Mouse (Mus musculus): Measurements from ENCODE around the gene Gm5737. TPM values are rescaled to one million over a fixed set of nuclear protein-coding genes. Genes with fewer than 3 reads are reported as not detected.

Gm5737 gene
- total RNA-seq (2012; rRNA removed) (not detected in 2 replicates), polyA plus RNA-seq (2012; ENCODE audit: insufficient read depth in 1 of 2, insufficient read length in 2 of 2, low read depth in 1 of 2, low replicate concordance in 2 of 2, missing spikeins in 1 of 2) (not detected)

GRCm38 (mm10) chr7:120811834-120812415 lies at the start of gene Gm5737:
TSS of gene Gm5737 (plus strand) at chr7:120812365.
- H3K79me2 ChIP-seq (ENCODE audit: control insufficient read depth, insufficient read depth, low read length, poor library complexity): no peaks in the 10 kb centered on the region
- H3K4me1 ChIP-seq (ENCODE audit: control insufficient read depth in 1 of 2, insufficient read depth in 2 of 2, low read length in 2 of 2): no peaks in the 10 kb centered on the region
- no peaks in the 10 kb centered on the region for H3K9me3 ChIP-seq (replicated peaks; ENCODE audit: insufficient read depth, low read length)
- H3K4me3 ChIP-seq (ENCODE audit: control insufficient read depth in 1 of 2, insufficient read depth in 1 of 2, low read depth in 2 of 2, low read length in 2 of 2): no peak within 1 kb of the TSS
- H3K9ac ChIP-seq (ENCODE audit: control insufficient read depth, low read depth, low read length, poor library complexity, severe bottlenecking): no peak within 1 kb of the TSS
- no peak for TF ChIP-seq RAD21 (IDR thresholded peaks at IDR 0.05; ENCODE audit: low read depth, low read length)
- TF ChIP-seq NRF1 (IDR thresholded peaks at IDR 0.05; ENCODE audit: insufficient read depth, low read depth, low read length, poor library complexity, severe bottlenecking): no peak
- no peak for TF ChIP-seq MYC (IDR thresholded peaks at IDR 0.05; ENCODE audit: low read depth, low read length)
- no peak for TF ChIP-seq TBP (IDR thresholded peaks at IDR 0.05; ENCODE audit: low read depth, low read length)
- TF ChIP-seq EP300 (IDR thresholded peaks at IDR 0.05; ENCODE audit: low read depth in 1 of 2, low read length in 2 of 2): no peak
- no peak for TF ChIP-seq ZC3H11A (IDR thresholded peaks at IDR 0.05; ENCODE audit: low read depth, low read length)
- TF ChIP-seq CHD1 (IDR thresholded peaks at IDR 0.05; ENCODE audit: low read depth, low read length): no peak
- no peak for TF ChIP-seq SIN3A (IDR thresholded peaks at IDR 0.05; ENCODE audit: low read length)
- TF ChIP-seq RCOR1 (IDR thresholded peaks at IDR 0.05; ENCODE audit: low read depth, low read length): no peak
- TF ChIP-seq TCF12 (IDR thresholded peaks at IDR 0.05; ENCODE audit: low read depth, low read length): no peak
- no peak for TF ChIP-seq BHLHE40 (IDR thresholded peaks at IDR 0.05; ENCODE audit: borderline replicate concordance, low read depth, low read length)
- no peak for TF ChIP-seq MEF2A (IDR thresholded peaks at IDR 0.05; ENCODE audit: extremely low read depth, insufficient replicate concordance, low read depth, low read length, poor library complexity, severe bottlenecking)
- TF ChIP-seq NELFE (IDR thresholded peaks at IDR 0.05; ENCODE audit: low read depth, low read length): no peak
- no peak for TF ChIP-seq GATA1 (IDR thresholded peaks at IDR 0.05; ENCODE audit: low read depth, low read length)
- no peak for TF ChIP-seq ETS1 (IDR thresholded peaks at IDR 0.05; ENCODE audit: low read depth, low read length)
- H3K36me3 ChIP-seq (ENCODE audit: control insufficient read depth in 1 of 2, insufficient read depth in 2 of 2, low read length in 2 of 2): no peaks in the 10 kb centered on the region
- no peak for DNase-seq (ENCODE audit: low read depth, low spot score)
- H3K27me3 ChIP-seq (ENCODE audit: control insufficient read depth in 1 of 2, insufficient read depth in 2 of 2, low read length in 2 of 2): peaks cover 0 to 1% of the 10 kb centered on the region in 2 experiments; a peak in 1 of 4 replicates
- H3K27ac ChIP-seq (ENCODE audit: control insufficient read depth, low read depth, low read length): no peak within 1 kb of the TSS

GRCm38 (mm10) chr7:120767369-120767768 lies 44.8 kb upstream of the Gm5737 start:
- Histone ChIP-seq H3K27me3 (ENCODE audit: control insufficient read depth in 1 of 2, insufficient read depth in 2 of 2, low read length in 2 of 2) (peaks cover 0 to 7% of the 10 kb centered on the region in 2 experiments; a peak in 3 of 4 replicates), H3K4me3 (ENCODE audit: control insufficient read depth in 1 of 2, insufficient read depth in 1 of 2, low read depth in 2 of 2, low read length in 2 of 2) (no peak overlapping the region), H3K4me1 (ENCODE audit: control insufficient read depth in 1 of 2, insufficient read depth in 2 of 2, low read length in 2 of 2) (no peaks in the 10 kb centered on the region), H3K27ac (ENCODE audit: control insufficient read depth, low read depth, low read length) (no peak overlapping the region), H3K79me2 (ENCODE audit: control insufficient read depth, insufficient read depth, low read length, poor library complexity) (no peaks in the 10 kb centered on the region), H3K9ac (ENCODE audit: control insufficient read depth, low read depth, low read length, poor library complexity, severe bottlenecking) (no peak overlapping the region), H3K36me3 (ENCODE audit: control insufficient read depth in 1 of 2, insufficient read depth in 2 of 2, low read length in 2 of 2) (no peaks in the 10 kb centered on the region), H3K9me3 (replicated peaks; ENCODE audit: insufficient read depth, low read length) (no peaks in the 10 kb centered on the region)
- DNase-seq (ENCODE audit: low read depth, low spot score): no peak
- TF ChIP-seq NRF1 (IDR thresholded peaks at IDR 0.05; ENCODE audit: insufficient read depth, low read depth, low read length, poor library complexity, severe bottlenecking) (no peak), SMC3 (IDR thresholded peaks at IDR 0.05; ENCODE audit: low read depth, low read length) (no peak), POLR2AphosphoS5 (IDR thresholded peaks at IDR 0.05; ENCODE audit: borderline replicate concordance, low read depth, low read length) (no peak), ZC3H11A (IDR thresholded peaks at IDR 0.05; ENCODE audit: low read depth, low read length) (no peak), RAD21 (IDR thresholded peaks at IDR 0.05; ENCODE audit: low read depth, low read length) (no peak), KAT2A (conservative IDR thresholded peaks at IDR 0.05; ENCODE audit: low read depth, low read length) (no peak), CHD2 (IDR thresholded peaks at IDR 0.05; ENCODE audit: low read length) (no peak), CHD1 (IDR thresholded peaks at IDR 0.05; ENCODE audit: low read depth, low read length) (no peak), ZKSCAN1 (IDR thresholded peaks at IDR 0.05; ENCODE audit: low read depth, low read length) (no peak), MAFK (IDR thresholded peaks at IDR 0.05; ENCODE audit: borderline replicate concordance, low read depth, low read length) (no peak), TCF12 (IDR thresholded peaks at IDR 0.05; ENCODE audit: low read depth, low read length) (no peak), SIN3A (IDR thresholded peaks at IDR 0.05; ENCODE audit: low read length) (no peak), RCOR1 (IDR thresholded peaks at IDR 0.05; ENCODE audit: low read depth, low read length) (no peak), MXI1 (IDR thresholded peaks at IDR 0.05; ENCODE audit: low read depth, low read length) (no peak)

All from MEL (cell line).